Mouse (Mus musculus) R1 (cell line): ENCODE data around the gene Cirbp.

ENCODE experiments used
- DNase-seq: peaks from one replicate; pipeline ENCODE4 v3.0.0-alpha.2; 2018; ENCODE audit warnings: low read depth, low spot score

Cirbp gene

DNA sequence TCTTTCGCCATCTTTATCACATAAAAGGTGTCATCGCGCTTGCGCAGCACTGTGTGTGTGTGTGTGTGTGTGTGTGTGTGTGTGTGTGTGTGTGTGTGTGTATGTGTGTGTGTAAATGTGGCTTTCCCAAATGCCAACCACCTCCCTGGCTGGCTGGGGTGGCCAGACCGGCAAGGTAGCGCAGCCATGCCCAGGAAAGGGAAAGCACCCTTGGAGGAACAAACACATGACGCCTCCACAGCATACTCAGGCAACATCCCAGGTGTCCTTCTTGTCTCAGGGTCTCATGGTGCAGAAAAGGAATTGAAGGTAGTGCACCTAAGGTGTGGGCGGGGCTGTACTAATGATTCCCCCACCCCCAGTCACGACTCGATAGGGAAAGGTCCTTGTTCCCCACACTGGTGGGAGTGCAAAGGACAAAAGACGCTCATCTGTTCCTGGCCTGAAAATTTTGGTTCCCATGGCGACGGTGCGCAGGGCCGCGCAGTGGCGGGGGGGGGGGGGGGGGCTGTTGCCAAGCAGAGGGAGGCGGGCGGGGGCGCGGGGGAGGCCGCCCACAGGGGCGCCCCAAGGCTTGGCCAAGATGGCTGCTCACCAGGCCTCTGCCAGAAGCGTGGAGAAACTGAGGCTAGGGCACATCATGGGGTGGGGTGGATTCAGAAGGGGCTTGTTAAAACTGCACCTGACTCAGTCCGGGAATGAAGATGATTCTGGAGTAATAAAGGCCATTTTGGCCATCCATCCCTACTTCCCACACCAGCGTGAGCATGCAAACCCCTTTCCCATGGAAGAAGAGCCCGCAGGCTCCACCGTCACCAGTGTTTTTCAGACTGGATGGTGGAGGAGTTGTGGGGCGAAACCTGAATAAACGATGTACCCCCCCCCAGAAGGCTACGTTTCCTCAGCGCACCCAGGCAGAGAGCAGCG, 27.9 kb upstream of the Cirbp start:
- DNase-seq: peak; percentile 50

- DNase-seq: peak; percentile 85
These were observed 27.0 kb upstream of the Cirbp start, which contains the start of gene Atp5d for GRCm38 (mm10) chr10:80138553-80139438. TSS of gene Atp5d (plus strand) at chr10:80138632.

- peak; percentile 73 for DNase-seq
These were observed 26.4 kb upstream of the Cirbp start for GRCm38 (mm10) chr10:80139439-80139775.

GRCm38 (mm10) chr10:80139975-80140665, 25.7 kb upstream of the Cirbp start:
- no peak for DNase-seq

- no peak for DNase-seq
These were observed 25.1 kb upstream of the Cirbp start, which contains the start of gene Cbarp for GRCm38 (mm10) chr10:80140666-80141035. TSS of gene Cbarp (minus strand) at chr10:80140835.

DNA sequence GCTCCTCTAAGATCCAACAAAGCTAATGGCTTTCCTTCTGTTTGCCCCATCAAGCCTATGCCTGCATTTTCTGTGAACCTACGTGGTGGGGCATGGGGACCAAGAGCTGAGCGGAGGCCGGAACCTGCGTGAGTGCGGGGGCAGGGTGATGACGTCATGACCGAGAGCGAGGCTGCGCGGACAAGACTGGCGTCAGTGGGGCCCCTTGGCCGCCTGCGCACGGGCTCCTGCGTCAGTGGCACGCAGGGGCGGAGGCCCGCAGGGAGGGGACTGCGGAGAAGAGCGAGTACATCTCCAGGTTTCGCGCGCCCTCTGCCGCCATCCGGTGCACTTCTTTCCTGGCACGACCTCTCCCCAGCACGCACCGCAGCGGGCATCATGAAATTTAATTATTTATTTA, 24.5 kb upstream of the Cirbp start:
- DNase-seq: peak; percentile 95

DNA sequence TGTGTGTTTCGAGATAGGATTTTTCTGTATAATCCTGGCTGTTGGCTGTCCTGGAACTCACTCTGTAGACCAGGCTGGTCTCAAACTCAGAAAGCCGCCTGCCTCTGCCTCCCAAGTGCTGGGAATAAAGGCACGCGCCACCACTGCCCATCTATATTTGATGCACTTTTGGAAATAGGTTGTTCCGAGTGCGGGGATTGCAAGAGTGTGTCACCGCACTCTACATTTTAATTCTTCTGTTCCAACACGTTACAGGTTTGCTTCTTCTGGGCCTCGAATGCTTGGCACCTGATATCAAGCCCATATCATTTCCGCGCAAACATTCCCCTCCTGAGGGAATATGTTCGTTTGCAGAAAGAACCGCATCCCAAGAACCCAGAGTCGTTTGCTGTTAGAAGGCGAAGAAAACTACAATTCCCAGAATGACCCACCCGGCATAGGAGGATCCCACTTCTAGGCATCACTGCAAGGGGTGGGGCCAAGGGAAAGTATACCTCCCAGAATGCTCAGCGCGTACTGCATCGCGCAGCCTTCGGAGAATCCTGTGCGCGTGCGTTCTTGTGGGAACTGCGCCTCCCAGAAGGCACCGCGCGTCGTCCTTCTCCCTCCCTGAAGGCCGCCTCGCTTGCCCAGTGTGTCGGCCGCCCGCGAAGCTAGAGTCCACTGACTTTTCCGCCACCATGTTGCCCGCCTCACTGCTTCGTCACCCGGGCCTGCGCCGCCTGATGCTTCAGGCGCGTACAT, 23.8 kb upstream of the Cirbp start:
- DNase-seq: peak; percentile 99

- peak; percentile 82 for DNase-seq
These were observed 23.3 kb upstream of the Cirbp start for GRCm38 (mm10) chr10:80142530-80142925.

DNA sequence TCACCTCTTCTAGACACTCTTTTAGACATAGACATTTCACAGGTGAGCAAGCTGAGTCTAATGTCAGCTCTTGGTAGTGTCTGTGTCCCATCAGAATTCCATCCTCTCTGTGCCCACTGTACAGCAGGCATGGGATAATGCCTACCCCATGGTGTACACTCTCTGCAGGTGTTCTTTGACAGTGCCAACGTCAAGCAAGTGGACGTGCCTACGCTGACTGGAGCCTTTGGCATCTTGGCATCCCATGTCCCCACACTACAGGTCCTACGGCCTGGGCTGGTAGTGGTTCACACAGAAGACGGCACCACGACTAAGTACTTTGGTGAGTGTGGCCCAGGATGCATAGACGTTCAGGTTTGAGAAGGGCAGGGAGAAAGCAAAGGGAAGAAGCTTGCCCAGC, 22.1 kb upstream of the Cirbp start:
- no peak for DNase-seq

DNA sequence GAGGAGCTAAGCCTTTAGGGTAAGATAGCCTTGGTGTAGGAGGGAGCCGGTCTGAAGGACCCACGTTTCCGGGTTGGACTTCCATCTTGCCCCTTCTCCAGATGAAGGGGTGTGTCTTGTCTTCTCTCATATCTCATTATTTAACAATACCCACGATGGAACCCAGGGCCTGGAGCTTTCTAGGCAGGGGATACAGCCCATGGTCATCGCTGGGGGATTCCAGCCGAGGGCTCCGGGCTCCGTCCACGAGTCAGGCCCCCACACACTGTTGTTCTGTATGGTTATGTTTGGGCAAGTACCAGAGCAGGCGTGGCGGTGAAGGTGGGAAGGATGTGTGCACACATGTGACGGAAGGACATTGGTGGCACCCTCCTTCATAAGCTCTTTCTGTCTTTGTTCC, 21.6 kb upstream of the Cirbp start:
- no peak for DNase-seq

GRCm38 (mm10) chr10:80144864-80145838, 20.6 kb upstream of the Cirbp start:
- DNase-seq: peak; percentile 73

- no peak for DNase-seq
These were observed 19.9 kb upstream of the Cirbp start for GRCm38 (mm10) chr10:80145896-80146295.

DNA sequence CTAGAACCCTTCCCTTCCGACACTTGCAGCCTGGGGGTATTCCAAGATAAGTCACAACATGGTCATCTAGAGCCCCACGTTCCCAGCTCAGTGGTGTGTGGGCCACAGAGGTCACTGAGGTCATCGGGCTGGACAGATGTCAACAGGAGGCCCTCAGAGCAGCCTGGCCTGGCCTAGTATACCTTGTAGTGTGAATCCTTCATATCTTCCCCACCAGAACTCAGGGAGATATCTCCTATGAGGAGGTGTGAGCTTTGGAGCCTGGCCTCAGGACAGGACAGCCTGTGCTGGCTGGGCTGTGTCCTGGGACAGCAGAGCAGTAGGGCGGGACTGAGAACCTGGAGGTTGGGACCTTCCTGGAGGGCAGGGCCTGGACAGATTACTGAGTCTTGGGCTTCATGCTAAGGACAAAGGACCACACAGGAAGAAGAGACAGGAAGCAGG, 19.2 kb upstream of the Cirbp start:
- no peak for DNase-seq

- no peak for DNase-seq
These were observed 18.6 kb upstream of the Cirbp start for GRCm38 (mm10) chr10:80147146-80147718.

- DNase-seq: peak; percentile 86
These were observed 17.8 kb upstream of the Cirbp start, which contains the start of gene Midn for GRCm38 (mm10) chr10:80147719-80148601. TSS of gene Midn (plus strand) at chr10:80148272.

DNA sequence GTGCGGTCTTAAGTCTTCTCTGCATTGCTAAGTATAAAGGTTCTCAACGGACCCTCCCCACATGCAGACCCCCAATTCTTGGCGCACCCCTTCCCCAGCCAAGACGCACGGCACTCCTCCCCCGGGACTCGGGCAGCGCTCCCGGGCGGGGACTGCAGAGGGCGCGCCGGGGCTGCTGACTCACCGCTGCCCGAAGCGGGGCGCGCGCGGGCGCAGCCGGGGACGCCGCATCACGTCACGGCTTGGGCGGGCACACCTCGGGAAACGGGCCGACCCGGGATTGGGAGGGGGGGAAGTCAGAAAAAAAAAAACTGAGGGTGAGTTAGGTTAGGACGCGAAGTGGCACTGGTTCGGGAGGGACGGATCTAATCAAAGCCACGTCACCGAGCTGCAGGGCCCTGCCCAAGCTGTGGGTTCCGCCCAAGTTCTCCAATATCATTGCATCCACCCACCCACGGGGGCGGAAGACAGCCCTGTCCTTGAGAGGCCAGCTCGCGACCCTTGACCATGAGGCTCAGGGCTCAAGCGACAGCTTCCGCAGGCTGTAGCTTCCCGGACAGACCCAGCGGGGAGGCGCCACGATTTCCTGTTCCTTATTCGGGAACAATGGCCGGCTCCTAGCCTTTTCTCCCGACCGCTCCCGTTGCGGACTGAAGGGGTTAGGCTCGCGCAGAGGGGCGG, 17.0 kb upstream of the Cirbp start:
- no peak for DNase-seq

DNA sequence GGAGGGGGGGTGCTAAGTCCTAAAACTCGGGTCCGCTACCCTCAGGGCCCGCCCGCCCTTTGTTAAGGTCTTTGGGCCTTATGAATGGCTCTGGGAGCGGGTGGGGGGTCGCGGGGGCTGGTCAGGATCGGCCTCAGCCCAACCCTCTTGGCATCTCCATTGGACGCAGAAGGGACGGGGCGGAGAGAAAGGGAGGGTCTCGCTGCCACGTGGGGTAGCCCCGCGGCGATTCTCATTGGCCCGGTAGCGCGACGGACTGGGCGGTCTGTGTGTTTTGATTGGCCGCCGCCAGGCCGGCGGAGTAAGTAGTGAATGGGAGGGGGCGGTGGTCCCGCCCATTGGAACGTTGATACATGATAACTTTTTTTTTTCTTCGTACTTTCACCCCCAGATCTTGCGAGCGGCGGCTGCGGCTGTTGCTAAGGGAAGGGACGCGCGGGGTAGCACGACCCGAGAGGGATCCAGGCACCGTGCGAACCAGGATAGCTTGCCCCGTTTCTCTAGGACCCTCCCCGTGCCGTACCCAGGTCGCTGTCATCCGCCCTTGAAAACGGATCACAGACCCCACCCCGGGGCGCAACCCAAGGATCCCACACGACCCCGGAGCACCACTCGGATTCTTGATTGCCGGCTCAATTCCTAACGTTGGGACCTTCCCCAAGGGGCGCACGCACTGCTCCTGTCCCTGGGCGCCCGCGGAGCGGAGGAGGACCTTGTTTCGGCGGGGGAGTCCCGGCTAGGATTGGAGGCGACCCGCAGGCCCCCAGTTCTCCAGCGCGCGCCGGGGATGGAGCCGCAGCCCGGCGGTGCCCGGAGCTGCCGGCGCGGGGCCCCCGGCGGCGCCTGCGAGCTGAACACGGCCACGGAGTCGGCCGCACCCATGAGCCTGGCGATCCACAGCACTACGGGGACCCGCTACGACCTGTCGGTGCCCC, 16.2 kb upstream of the Cirbp start:
- peak; percentile 99 for DNase-seq
